Mouse (Mus musculus) liver, embryonic 11.5 days (tissue): Measurements from ENCODE around the gene Insig1. TPM values are rescaled to one million over a fixed set of nuclear protein-coding genes. Genes with fewer than 3 reads are reported as not detected.
A peak's percentile ranks its signal among the peaks of the same experiment; 100 is the strongest.

Source experiments
- ATAC-seq: fragments of 200-750 bp; cut with Nextera tagmentation; replicated peaks from 2 replicates; pipeline ENCODE4 v1.8.0; 2017; ENCODE audit warnings: moderate number of reproducible peaks, mild to moderate bottlenecking, moderate TSS enrichment, moderate library complexity; ENCODE audit not compliant: low FRiP score
- DNase-seq: peaks from one replicate; pipeline ENCODE4 v3.0.0-alpha.2; 2017; ENCODE audit warnings: low spot score
- H3K27ac ChIP-seq: fragments of 300-500 bp; sonication (generic); 2 replicates; pipeline ENCODE4 v1.5.1; 2014; ENCODE audit warnings: mild to moderate bottlenecking, low read depth, low read length, control low read depth
- H3K27me3 ChIP-seq: fragments of 300-500 bp; sonication (generic); replicated peaks from 2 replicates; pipeline ENCODE4 v1.6.1; 2014; ENCODE audit warnings: low read length, mixed read lengths; ENCODE audit not compliant: control insufficient read depth, insufficient read depth
- H3K36me3 ChIP-seq: fragments of 300-500 bp; sonication (generic); 2 replicates; pipeline ENCODE4 v1.6.1; 2014; ENCODE audit warnings: mild to moderate bottlenecking, low read length, moderate library complexity, mixed read lengths; ENCODE audit not compliant: control insufficient read depth, insufficient read depth
- H3K4me1 ChIP-seq: fragments of 300-500 bp; sonication (generic); replicated peaks from 2 replicates; pipeline ENCODE4 v1.6.1; 2014; ENCODE audit warnings: low read length, mixed read lengths; ENCODE audit not compliant: control insufficient read depth, insufficient read depth
- H3K4me2 ChIP-seq: fragments of 300-500 bp; sonication (generic); 2 replicates; pipeline ENCODE4 v1.6.1; 2014; ENCODE audit warnings: mild to moderate bottlenecking, control low read depth, moderate library complexity
- H3K4me3 ChIP-seq: fragments of 300-500 bp; sonication (generic); 2 replicates; pipeline ENCODE4 v1.5.1; 2014; ENCODE audit warnings: low read depth, low read length, control low read depth
- H3K9ac ChIP-seq: fragments of 300-500 bp; sonication (generic); 2 replicates; pipeline ENCODE4 v1.6.1; 2014; ENCODE audit warnings: low read depth, low read length, control low read depth
- H3K9me3 ChIP-seq: fragments of 300-500 bp; sonication (generic); 2 replicates; pipeline ENCODE4 v1.6.1; 2016; ENCODE audit warnings: low read length, inconsistent platforms, mixed read lengths; ENCODE audit not compliant: control insufficient read depth
- WGBS: fragments of 180-500 bp; shearing (Covaris S2); extraction: QIAGEN DNeasy Blood & Tissue Kit; methylation state at CpG from one replicate; pipeline ENCODE4 v1.1.7; 2014; 5-methylcytosine and 5-hydroxymethylcytosine counted together
- polyA plus RNA-seq: library from polyadenylated mRNA; unstranded; fragments of >200 nt; fragmentation: Nextera tagmentation; extraction: Ambion mirVana; gene quantifications from 2 replicates; pipeline ENCODE4 v1.2.1, GENCODE M21; 2014

Insig1 gene
- polyA plus RNA-seq, 1 experiment from 2014 or later, result 59.7 TPM

DNA sequence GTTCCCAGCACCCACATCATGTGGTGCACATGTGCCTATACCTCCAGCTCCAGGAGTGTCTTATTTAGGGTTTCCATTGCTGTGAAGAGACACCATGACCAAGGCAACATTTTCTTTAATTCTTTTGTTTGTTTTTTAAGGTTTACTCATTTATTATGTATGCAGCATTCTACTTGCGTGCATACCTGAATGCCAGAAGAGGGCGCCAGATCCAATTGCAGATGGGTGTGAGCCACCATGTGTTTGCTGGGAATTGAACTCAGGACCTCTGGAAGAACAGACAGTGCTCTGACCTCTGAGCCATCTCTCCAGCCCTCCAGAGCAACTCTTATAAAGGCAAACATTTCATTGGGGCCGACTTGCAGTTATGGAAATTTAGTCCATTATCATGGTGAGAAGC is 21.2 kb downstream of the Insig1 start:
- Histone ChIP-seq H3K27me3 (no peaks in the 10 kb centered on the region; the same call in 1 of the 2 replicates), H3K36me3 (no peaks in the 10 kb centered on the region), H3K27ac (no peak overlapping the region), H3K4me3 (no peak overlapping the region), H3K4me2 (no peak overlapping the region), H3K9ac (no peak overlapping the region), H3K9me3 (no peaks in the 10 kb centered on the region), H3K4me1 (no peaks in the 10 kb centered on the region)
- ATAC-seq (no peak), DNase-seq (no peak)
- 74% methylated on average over 3 of the region's 3 CpGs for WGBS

DNA sequence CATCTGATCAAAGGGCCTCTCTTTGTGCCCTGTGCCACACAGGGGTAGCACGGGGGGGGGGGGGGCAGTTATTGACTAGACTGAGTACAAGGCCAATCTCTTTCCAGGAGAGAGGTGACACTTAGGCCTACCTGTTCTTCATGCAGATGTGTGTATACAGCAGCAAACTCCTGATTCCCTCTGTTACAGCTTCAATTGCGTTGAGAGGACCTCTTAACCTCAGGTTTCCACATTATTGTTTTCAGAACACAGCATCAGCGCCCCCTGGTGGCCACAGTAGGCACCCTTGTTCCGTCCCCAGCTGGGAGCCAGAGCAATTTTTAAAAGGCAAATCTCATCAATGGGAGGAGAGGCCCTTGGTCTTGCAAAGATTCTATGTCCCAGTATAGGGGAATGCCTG is 22.7 kb downstream of the Insig1 start:
- H3K4me1 ChIP-seq, result no peaks in the 10 kb centered on the region
- H3K27me3 ChIP-seq, result no peaks in the 10 kb centered on the region; the same call in 1 of the 2 replicates
- H3K4me2 ChIP-seq, result no peak overlapping the region
- no peak overlapping the region for H3K27ac ChIP-seq
- H3K4me3 ChIP-seq, result no peak overlapping the region
- H3K9me3 ChIP-seq, result no peaks in the 10 kb centered on the region
- no peaks in the 10 kb centered on the region for H3K36me3 ChIP-seq
- ATAC-seq (0 out of 2 replicates have a peak, but pooled peaks have one; percentile 26), DNase-seq (peak; percentile 58)
- WGBS, result 17% methylated on average over 4 of the region's 4 CpGs
- H3K9ac ChIP-seq, result no peak overlapping the region

DNA sequence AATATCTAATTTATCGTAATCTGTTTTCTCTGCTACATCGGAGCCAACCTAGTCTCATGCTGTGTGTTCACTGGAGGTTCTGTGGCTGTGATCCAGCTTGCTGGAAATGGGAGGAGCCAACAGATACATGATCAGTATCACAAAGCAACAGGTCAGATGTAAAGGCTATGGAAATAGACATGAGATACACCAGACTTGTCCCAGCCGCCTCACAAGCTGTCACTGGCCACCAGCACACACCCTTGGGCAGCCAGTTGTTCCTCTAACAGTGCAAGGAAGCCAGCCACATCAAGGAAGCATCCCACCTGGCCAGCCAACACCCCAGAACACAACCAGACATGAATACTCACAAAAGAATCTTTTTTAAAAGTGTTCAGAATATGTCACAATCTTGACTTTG is 23.2 kb downstream of the Insig1 start:
- no peaks in the 10 kb centered on the region; the same call in 1 of the 2 replicates for H3K27me3 ChIP-seq
- H3K4me2 ChIP-seq, result no peak overlapping the region
- no peaks in the 10 kb centered on the region for H3K9me3 ChIP-seq
- no peaks in the 10 kb centered on the region for H3K36me3 ChIP-seq
- H3K4me1 ChIP-seq, result no peaks in the 10 kb centered on the region
- 77% methylated on average over 3 of the region's 3 CpGs for WGBS
- no peak overlapping the region for H3K27ac ChIP-seq
- H3K9ac ChIP-seq, result no peak overlapping the region
- H3K4me3 ChIP-seq, result no peak overlapping the region
- ATAC-seq (no peak), DNase-seq (no peak)

- no peak for ATAC-seq
- no peaks in the 10 kb centered on the region for H3K9me3 ChIP-seq
- 70% methylated on average over 6 of the region's 6 CpGs for WGBS
- H3K4me2 ChIP-seq, result no peak overlapping the region
- no peaks in the 10 kb centered on the region for H3K4me1 ChIP-seq
- no peak for DNase-seq
- H3K27ac ChIP-seq, result no peak overlapping the region
- no peaks in the 10 kb centered on the region for H3K27me3 ChIP-seq
- no peaks in the 10 kb centered on the region for H3K36me3 ChIP-seq
- no peak overlapping the region for H3K9ac ChIP-seq
- H3K4me3 ChIP-seq, result no peak overlapping the region
Measured at GRCm38 (mm10) chr5:28094846-28095245, 23.7 kb downstream of the Insig1 start.

GRCm38 (mm10) chr5:28095671-28096070 is 24.5 kb downstream of the Insig1 start:
- DNase-seq, result no peak
- Histone ChIP-seq H3K36me3 (no peaks in the 10 kb centered on the region), H3K27me3 (no peaks in the 10 kb centered on the region), H3K27ac (no peak overlapping the region), H3K9me3 (no peaks in the 10 kb centered on the region), H3K9ac (no peak overlapping the region), H3K4me1 (no peaks in the 10 kb centered on the region), H3K4me2 (no peak overlapping the region), H3K4me3 (no peak overlapping the region)
- ATAC-seq, result no peak
- 53% methylated on average over 2 of the region's 2 CpGs for WGBS

- no peak for DNase-seq
- Histone ChIP-seq H3K4me2 (no peak overlapping the region), H3K27ac (no peak overlapping the region), H3K27me3 (no peaks in the 10 kb centered on the region; the same call in 1 of the 2 replicates), H3K4me3 (no peak overlapping the region), H3K4me1 (no peaks in the 10 kb centered on the region), H3K36me3 (no peaks in the 10 kb centered on the region), H3K9me3 (no peaks in the 10 kb centered on the region), H3K9ac (no peak overlapping the region)
- WGBS, result 59% methylated on average over 4 of the region's 4 CpGs
- ATAC-seq, result no peak
Measured at GRCm38 (mm10) chr5:28106966-28107365, 35.8 kb downstream of the Insig1 start.

DNA sequence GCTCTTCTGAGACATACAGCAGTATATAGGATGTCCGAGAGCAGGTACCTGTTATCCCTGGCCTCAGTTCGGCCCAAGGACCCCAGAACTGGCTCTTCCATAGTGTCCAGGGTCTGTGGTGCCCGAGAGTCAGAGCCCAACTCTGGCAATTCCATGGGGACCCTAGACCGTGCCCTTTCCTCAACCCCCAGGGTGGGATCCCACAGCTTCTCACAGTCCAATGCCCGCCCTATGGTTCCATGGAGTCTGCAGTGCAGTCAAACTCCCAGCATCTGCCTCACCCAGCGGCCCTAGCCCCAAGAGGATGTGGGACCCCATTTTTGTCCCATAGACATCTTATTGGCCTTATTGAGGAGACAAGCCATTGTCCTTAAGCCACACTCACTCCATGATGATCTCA is 36.8 kb downstream of the Insig1 start:
- no peak overlapping the region for H3K4me3 ChIP-seq
- 71% methylated on average over 6 of the region's 6 CpGs for WGBS
- no peak overlapping the region for H3K4me2 ChIP-seq
- H3K36me3 ChIP-seq, result no peaks in the 10 kb centered on the region
- DNase-seq (no peak), ATAC-seq (no peak)
- H3K4me1 ChIP-seq, result no peaks in the 10 kb centered on the region
- H3K9ac ChIP-seq, result no peak overlapping the region
- H3K27ac ChIP-seq, result no peak overlapping the region
- H3K9me3 ChIP-seq, result no peaks in the 10 kb centered on the region
- no peaks in the 10 kb centered on the region; the same call in 1 of the 2 replicates for H3K27me3 ChIP-seq

DNA sequence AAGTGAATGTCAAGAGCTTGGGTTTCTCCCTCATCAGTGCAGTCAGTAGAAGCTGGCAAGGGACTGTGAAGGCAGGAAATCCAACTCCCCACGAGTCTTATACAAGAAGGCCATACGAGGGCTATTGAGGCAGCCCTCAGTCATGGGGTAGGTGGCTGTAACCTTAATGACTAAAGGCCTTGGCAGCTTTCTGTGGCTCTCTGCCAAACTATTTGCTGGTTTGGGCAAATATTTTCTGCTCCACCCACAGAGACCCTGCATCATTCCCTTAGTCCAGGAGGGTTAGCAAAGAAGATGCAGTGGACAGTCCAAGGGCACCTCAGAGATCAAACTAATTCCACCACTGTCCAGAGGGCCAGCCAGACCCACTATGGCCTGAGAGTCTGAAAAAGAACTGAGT is 39.7 kb downstream of the Insig1 start:
- DNase-seq (no peak), ATAC-seq (no peak)
- H3K9me3 ChIP-seq, result no peaks in the 10 kb centered on the region
- H3K36me3 ChIP-seq, result no peaks in the 10 kb centered on the region
- no peak overlapping the region for H3K9ac ChIP-seq
- H3K4me1 ChIP-seq, result no peaks in the 10 kb centered on the region
- H3K27ac ChIP-seq, result no peak overlapping the region
- 56% methylated on average over 2 of the region's 2 CpGs for WGBS
- H3K4me3 ChIP-seq, result no peak overlapping the region
- peaks cover 3% of the 10 kb centered on the region; the same call in 1 of the 2 replicates for H3K27me3 ChIP-seq
- no peak overlapping the region for H3K4me2 ChIP-seq

DNA sequence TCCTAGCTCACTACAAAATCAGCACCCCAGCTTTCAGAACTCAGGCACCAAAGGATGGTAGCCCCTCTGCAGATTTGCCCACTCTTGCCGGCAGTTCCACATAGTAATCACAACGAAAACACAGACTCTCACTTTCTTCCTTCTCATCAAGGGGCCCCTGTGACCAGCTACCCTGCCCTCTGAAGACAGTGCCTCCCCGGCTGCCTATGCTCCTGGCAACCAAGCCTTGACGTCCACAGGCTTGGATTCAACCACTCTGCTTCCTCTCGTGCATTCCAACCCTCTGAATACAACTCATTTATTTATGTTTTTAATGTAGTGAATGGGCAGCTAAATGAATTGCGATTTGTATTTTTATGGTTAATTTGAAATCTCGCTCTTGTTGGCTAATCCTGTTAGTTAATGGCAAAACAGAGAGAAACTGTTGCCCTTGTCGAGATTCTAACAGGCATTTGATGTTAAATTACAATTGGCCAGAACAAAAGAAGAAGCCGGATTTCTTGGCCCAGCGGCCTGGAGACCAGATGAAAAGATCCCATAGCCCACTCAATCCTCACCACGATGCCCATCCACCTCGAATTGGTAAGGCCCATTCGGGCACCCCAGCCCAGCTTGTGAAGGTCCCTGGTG is 46.2 kb downstream of the Insig1 start:
- 7% methylated on average over 13 of the region's 13 CpGs for WGBS
- H3K4me3 ChIP-seq, result no peak overlapping the region
- no peak overlapping the region for H3K4me2 ChIP-seq
- H3K27me3 ChIP-seq, result peaks cover 60% of the 10 kb centered on the region
- ATAC-seq (no peak), DNase-seq (no peak)
- H3K9ac ChIP-seq, result no peak overlapping the region
- no peaks in the 10 kb centered on the region for H3K9me3 ChIP-seq
- no peaks in the 10 kb centered on the region for H3K4me1 ChIP-seq
- no peak overlapping the region for H3K27ac ChIP-seq
- no peaks in the 10 kb centered on the region for H3K36me3 ChIP-seq
